ENCODE assay signal across 10 mouse cellular contexts in the genomic region with DNA sequence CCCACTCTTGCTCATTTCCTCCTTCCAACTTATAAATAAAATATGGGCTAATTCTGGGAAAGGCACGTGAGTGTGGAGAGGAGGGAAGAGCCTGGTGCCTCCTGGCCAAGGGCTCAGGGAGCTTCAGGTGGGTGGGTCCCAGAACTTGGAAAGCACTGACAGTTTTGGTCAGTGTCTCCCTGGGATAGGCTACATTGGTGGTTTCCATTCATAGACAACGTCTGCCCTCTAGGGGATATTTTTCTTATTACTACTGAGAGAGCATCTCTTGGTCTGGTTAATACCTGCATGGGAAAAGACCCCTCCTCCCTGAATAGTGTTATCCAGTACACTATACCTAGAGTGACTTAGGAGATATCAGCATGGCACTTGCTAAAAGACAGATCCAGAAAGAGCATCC. TPM values are rescaled to one million over a fixed set of nuclear protein-coding genes. Genes with fewer than 3 reads are reported as not detected.
DNase-seq lines count a peak whose midpoint lies in the region; ATAC-seq lines count a peak whose summit lies in the region.
"Had no signal": no experiment of that assay in that cellular context is flagged by ENCODE, and none has a peak within 500 bp of the region (broad histone marks: within the 10 kb centered on the region; RNA-seq: fewer than 3 reads in every experiment).

No protein-coding gene starts in this region.

- no peak overlapping the region for H3K4me2 ChIP-seq in limb, embryonic 11.5 days (ENCODE audit: low read depth, severe bottlenecking)

- WGBS in limb, embryonic 11.5 days, result 6% methylated on average over 2 of the region's 2 CpGs
- WGBS in limb, embryonic 10.5 days, result 7% methylated on average over 2 of the region's 2 CpGs

- H3K27me3 ChIP-seq in limb, embryonic 11.5 days (ENCODE audit: control insufficient read depth, insufficient read depth, low read length), result no peaks in the 10 kb centered on the region
- no peaks in the 10 kb centered on the region for H3K27me3 ChIP-seq in limb, embryonic 10.5 days (ENCODE audit: low read depth, poor library complexity, severe bottlenecking)

- H3K36me3 ChIP-seq in limb, embryonic 11.5 days (ENCODE audit: control insufficient read depth, insufficient read depth, low read length), result no peaks in the 10 kb centered on the region
- H3K36me3 ChIP-seq in limb, embryonic 10.5 days, result no peaks in the 10 kb centered on the region
- H3K36me3 ChIP-seq: heart, embryonic 10.5 days had no signal

- H3K9ac ChIP-seq in limb, embryonic 11.5 days (ENCODE audit: low read length), result no peak overlapping the region

- no peak overlapping the region for H3K27ac ChIP-seq in limb, embryonic 11.5 days (replicated peaks; ENCODE audit: low read depth, low read length)
- no peak overlapping the region for H3K27ac ChIP-seq in limb, embryonic 10.5 days
- H3K27ac ChIP-seq: heart, embryonic 10.5 days had no signal

- peak; percentile 54; the same call in 1 of the 2 replicates for ATAC-seq in limb, embryonic 11.5 days (ENCODE audit: insufficient number of reproducible peaks, low FRiP score, low TSS enrichment, low read depth)
- peak; percentile 89 for ATAC-seq in common myeloid progenitor, adult 5-6 weeks (replicated peaks; ENCODE audit: low read depth, poor library complexity, severe bottlenecking)

- peak; percentile 45 for DNase-seq in embryo, embryonic 10.5 days (ENCODE audit: low spot score)
- DNase-seq in embryo, embryonic 10 days (ENCODE audit: low spot score), result no peak
- DNase-seq in limb, embryonic 11.5 days (ENCODE audit: low spot score), result no peak
- no peak for DNase-seq in limb, embryonic 10.5 days (ENCODE audit: low spot score)
- peak; percentile 66 for DNase-seq in naive thymus-derived CD4-positive, alpha-beta T cell, adult 2 months (ENCODE audit: low read depth)
- no peak for DNase-seq in frontal cortex, postnatal 10 days (ENCODE audit: low spot score in 2 of 2)
- DNase-seq in gastrocnemius, postnatal 36 days, result no peak

- H3K9me3 ChIP-seq in limb, embryonic 11.5 days (ENCODE audit: control insufficient read depth, low read length), result no peaks in the 10 kb centered on the region
- H3K9me3 ChIP-seq in limb, embryonic 10.5 days (replicated peaks), result no peaks in the 10 kb centered on the region
- H3K9me3 ChIP-seq: heart, embryonic 10.5 days had no signal

- no peak overlapping the region for H3K4me3 ChIP-seq in limb, embryonic 11.5 days (ENCODE audit: low read depth, low read length)
- no peak overlapping the region for H3K4me3 ChIP-seq in limb, embryonic 10.5 days
- H3K4me3 ChIP-seq: heart, embryonic 10.5 days had no signal

- no peaks in the 10 kb centered on the region for H3K4me1 ChIP-seq in limb, embryonic 11.5 days (ENCODE audit: control insufficient read depth, insufficient read depth, low read length)
- H3K4me1 ChIP-seq in limb, embryonic 10.5 days, result no peaks in the 10 kb centered on the region
- H3K4me1 ChIP-seq: heart, embryonic 10.5 days had no signal

- intact Hi-C loops in gastrocnemius, postnatal 36 days (cut with DNase I), result no loop called here

RNA-seq across cellular contexts. Expression of a gene that starts 22.8 kb away (rescaled TPM):
- not detected in 2 replicates for polyA plus RNA-seq in limb, embryonic 11.5 days (2014; fragmentation: Nextera tagmentation; extraction: Ambion mirVana)
- polyA plus RNA-seq in limb, embryonic 10.5 days (2016; fragmentation: Nextera tagmentation; extraction: Ambion mirVana), result 0.13 TPM in 1 of 2 replicates, not detected in the other
- not detected in 2 replicates for total RNA-seq in common myeloid progenitor, adult 5-6 weeks (2017)
- not detected for total RNA-seq in gastrocnemius, postnatal 36 days (2021)
- polyA plus RNA-seq: heart, embryonic 10.5 days; neural tube, embryonic 11.5 days had no signal

RNA-seq across cellular contexts. Expression of a gene that starts 50.4 kb away (rescaled TPM):
- polyA plus RNA-seq in limb, embryonic 11.5 days (2014; fragmentation: Nextera tagmentation; extraction: Ambion mirVana), result not detected in 2 replicates
- not detected in 2 replicates for polyA plus RNA-seq in limb, embryonic 10.5 days (2016; fragmentation: Nextera tagmentation; extraction: Ambion mirVana)
- not detected in 2 replicates for total RNA-seq in common myeloid progenitor, adult 5-6 weeks (2017)
- total RNA-seq in gastrocnemius, postnatal 36 days (2021), result not detected
- polyA plus RNA-seq: heart, embryonic 10.5 days; neural tube, embryonic 11.5 days had no signal

Comparison
In these comparisons a context has a peak if more than half of its experiments do, and no peak if none do; other contexts are left out.
1. DNase-seq: peak in embryo, embryonic 10.5 days (single experiment) and naive thymus-derived CD4-positive, alpha-beta T cell, adult 2 months (single experiment); none in embryo, embryonic 10 days (single experiment), limb, embryonic 11.5 days (single experiment), limb, embryonic 10.5 days (single experiment), frontal cortex, postnatal 10 days (0 of 2) and gastrocnemius, postnatal 36 days (0 of 2).